Mouse (Mus musculus) frontal cortex, adult (tissue): ENCODE measurements around the gene Rabggta.

Experiments
- ATAC-seq: cut with Nextera tagmentation; 2 replicates; pipeline ENCODE4 v1.9.2; 2017; ENCODE audit warnings: mild to moderate bottlenecking, moderate library complexity, mixed read lengths; ENCODE audit not compliant: low TSS enrichment

Gene Rabggta

GRCm38 (mm10) chr14:55697226-55697625 is 24.8 kb downstream of the Rabggta start:
- no peak for ATAC-seq

DNA sequence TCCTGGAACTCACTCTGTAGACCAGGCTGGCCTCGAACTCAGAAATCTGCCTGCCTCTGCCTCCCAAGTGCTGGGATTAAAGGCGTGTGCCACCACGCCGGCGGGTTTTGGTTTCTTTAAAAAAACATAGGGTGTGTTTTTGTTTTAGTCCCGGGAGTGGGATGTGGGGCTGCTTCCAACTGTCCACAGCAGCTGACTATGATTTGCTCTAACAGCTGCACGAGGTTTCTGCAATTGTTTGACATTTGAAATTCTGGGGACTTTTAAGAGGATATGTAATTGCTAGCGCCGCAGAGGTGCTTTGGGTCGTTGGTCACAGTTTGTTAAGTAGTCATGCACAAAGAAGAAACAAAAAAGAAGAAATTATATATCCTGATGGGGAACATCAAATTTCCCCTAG is 32.6 kb downstream of the Rabggta start:
- no peak for ATAC-seq

DNA sequence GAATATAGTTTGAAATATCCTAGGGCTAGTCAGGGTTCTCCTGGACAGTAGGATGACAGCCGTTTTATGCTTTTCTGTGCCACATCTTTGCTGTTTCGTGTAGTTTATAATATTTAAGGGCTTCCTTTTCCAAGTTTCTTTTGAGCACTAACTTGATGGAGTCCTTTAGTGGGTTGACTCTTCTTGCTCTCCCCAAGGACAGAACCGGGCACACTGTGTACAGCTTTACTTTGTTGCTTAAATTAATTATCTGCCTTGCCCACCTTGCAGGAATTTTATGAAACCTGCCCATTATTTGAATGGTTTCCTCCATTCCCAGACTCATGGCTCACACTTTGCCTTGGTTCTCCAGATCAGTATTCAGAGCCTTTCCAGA is 40.0 kb downstream of the Rabggta start:
- no peak; the same call in 1 of the 2 replicates for ATAC-seq

GRCm38 (mm10) chr14:55681160-55682117 is 40.6 kb downstream of the Rabggta start, which contains the start of gene Tinf2:
TSS of gene Tinf2 (minus strand) at chr14:55681820.
- peak; percentile 98 for ATAC-seq

GRCm38 (mm10) chr14:55677615-55678014 is 44.4 kb downstream of the Rabggta start:
- no peak for ATAC-seq

GRCm38 (mm10) chr14:55672741-55673060 is 49.4 kb downstream of the Rabggta start:
- no peak for ATAC-seq

GRCm38 (mm10) chr14:55671833-55672740 is 50.0 kb downstream of the Rabggta start, which contains the start of the genes Gmpr2 and Nedd8:
TSS of gene Gmpr2 (plus strand) at chr14:55671941.
TSS of gene Nedd8 (minus strand) at chr14:55672124.
- peak; percentile 98 for ATAC-seq

DNA sequence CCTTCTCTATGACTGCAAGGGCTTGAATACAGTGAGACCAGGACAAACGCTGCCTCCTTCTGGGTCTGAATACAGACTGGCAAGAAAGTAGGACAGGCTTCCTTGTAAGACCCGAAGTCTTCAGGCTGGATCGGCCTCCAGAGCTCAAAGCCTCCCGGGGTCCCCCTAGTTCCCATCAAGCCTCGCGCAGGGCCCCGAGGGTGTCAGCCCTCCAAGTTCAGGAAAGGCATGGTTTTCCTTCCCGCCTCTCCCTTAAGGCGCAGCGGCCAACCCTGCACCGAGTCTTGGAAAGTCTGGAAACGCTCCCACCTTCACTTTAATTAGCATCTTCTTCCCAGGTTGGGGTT is 50.6 kb downstream of the Rabggta start:
- ATAC-seq: peak; percentile 76
